Mouse (Mus musculus) thymus, adult 2 months (tissue): ENCODE results near the gene Spdye4c. TPM values are rescaled to one million over a fixed set of nuclear protein-coding genes. Genes with fewer than 3 reads are reported as not detected.

Experiments used
- DNase-seq: peaks from one replicate; pipeline ENCODE4 v3.0.0; 2021
- H3K27ac ChIP-seq: fragments of 200-500 bp; 2 replicates; pipeline ENCODE4 v1.5.1; 2012; ENCODE audit warnings: low read length, control low read depth; ENCODE audit not compliant: control insufficient read depth, insufficient read depth
- H3K27me3 ChIP-seq: fragments of 200-500 bp; 2 replicates; pipeline ENCODE4 v1.6.1; 2012; ENCODE audit warnings: mild to moderate bottlenecking, low read length, moderate library complexity, mixed read lengths; ENCODE audit not compliant: control insufficient read depth, insufficient read depth
- H3K36me3 ChIP-seq: fragments of 200-500 bp; 2 replicates; pipeline ENCODE4 v1.6.1; 2012; ENCODE audit warnings: mild to moderate bottlenecking, low read length, moderate library complexity; ENCODE audit not compliant: control insufficient read depth, insufficient read depth
- H3K4me1 ChIP-seq: fragments of 200-500 bp; replicated peaks from 2 replicates; pipeline ENCODE4 v1.6.1; 2012; ENCODE audit warnings: low read length; ENCODE audit not compliant: control insufficient read depth, insufficient read depth
- H3K4me3 ChIP-seq: fragments of 200-500 bp; 2 replicates; pipeline ENCODE4 v1.5.1; 2012; ENCODE audit warnings: mild to moderate bottlenecking, low read length, control low read depth, moderate library complexity; ENCODE audit not compliant: control insufficient read depth, insufficient read depth
- CTCF ChIP-seq: fragments of 200-500 bp; IDR thresholded peaks from 2 replicates; pipeline ENCODE4 v1.5.1; 2012; ENCODE audit warnings: mild to moderate bottlenecking, control low read depth, low read length, moderate library complexity, borderline replicate concordance; ENCODE audit not compliant: control insufficient read depth, poor library complexity, insufficient read depth; ENCODE audit errors: extremely low read depth
- POLR2A ChIP-seq: fragments of 200-500 bp; IDR thresholded peaks from 2 replicates; pipeline ENCODE4 v1.6.1; 2012; ENCODE audit warnings: mild to moderate bottlenecking, low read length, control low read depth, moderate library complexity; ENCODE audit not compliant: control insufficient read depth, poor library complexity, insufficient read depth; ENCODE audit errors: extremely low read depth
- WGBS: fragments of 180-500 bp; shearing (Covaris S2); methylation state at CpG from one replicate; pipeline ENCODE4 v1.1.7; 2018; 5-methylcytosine and 5-hydroxymethylcytosine counted together
- polyA plus RNA-seq: library from polyadenylated mRNA; depleted of rRNA; stranded (reverse); fragments of >200 nt; gene quantifications from 2 replicates; pipeline ENCODE4 v1.2.3, GENCODE M21; 2012; rRNA removed

The Spdye4c gene
- polyA plus RNA-seq, 1 experiment, result not detected

DNA sequence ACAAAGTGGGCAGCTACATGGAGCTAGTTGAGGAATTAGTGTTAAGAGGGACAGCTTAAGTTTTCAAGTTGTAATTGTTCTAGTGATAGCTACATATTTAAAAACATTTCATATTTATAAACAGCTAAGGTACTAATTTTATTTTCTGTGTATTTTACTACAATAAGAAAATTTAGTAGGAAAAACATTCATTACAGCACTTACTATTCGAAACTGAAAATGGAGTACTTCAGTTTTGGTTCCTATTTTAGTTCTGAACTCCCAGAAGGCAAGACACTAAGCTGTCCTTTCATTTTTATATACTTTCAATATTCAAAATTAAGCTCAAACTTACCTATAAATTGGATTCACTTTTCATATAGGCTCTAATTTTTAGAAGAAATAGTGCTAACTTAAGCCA lies 29.6 kb downstream of the Spdye4c start:
- H3K36me3 ChIP-seq, result peaks cover 92% of the 10 kb centered on the region
- H3K27ac ChIP-seq, result no peak overlapping the region
- TF ChIP-seq CTCF, result no peak
- no peak for TF ChIP-seq POLR2A
- no peak for DNase-seq
- H3K4me3 ChIP-seq, result no peak overlapping the region
- H3K27me3 ChIP-seq, result no peaks in the 10 kb centered on the region
- 88% methylated on average over 1 of the region's 1 CpGs for WGBS
- no peaks in the 10 kb centered on the region for H3K4me1 ChIP-seq

Other genes starting within 250 kb of the Spdye4c start
- gene Anapc1, start 96.2 kb downstream of the Spdye4c start, polyA plus RNA-seq, result 71.4 and 93.6 TPM in 2 replicates
- gene Mertk, start 107.7 kb downstream of the Spdye4c start, polyA plus RNA-seq, result 3.0 and 3.3 TPM in 2 replicates
- gene Tmem87b, start 226.9 kb downstream of the Spdye4c start, polyA plus RNA-seq, result 16.2 and 18.3 TPM in 2 replicates